Mouse (Mus musculus) right cerebral cortex, postnatal 36 days (tissue): ENCODE results near the gene Angptl8.

Experiments used
- DNase-seq, 2 experiments: peaks; one replicate each; pipeline ENCODE4 v3.0.0; 2022; ENCODE audit warnings: low spot score in 2 of 2, mixed read lengths in 1 of 2

Gene Angptl8

DNA sequence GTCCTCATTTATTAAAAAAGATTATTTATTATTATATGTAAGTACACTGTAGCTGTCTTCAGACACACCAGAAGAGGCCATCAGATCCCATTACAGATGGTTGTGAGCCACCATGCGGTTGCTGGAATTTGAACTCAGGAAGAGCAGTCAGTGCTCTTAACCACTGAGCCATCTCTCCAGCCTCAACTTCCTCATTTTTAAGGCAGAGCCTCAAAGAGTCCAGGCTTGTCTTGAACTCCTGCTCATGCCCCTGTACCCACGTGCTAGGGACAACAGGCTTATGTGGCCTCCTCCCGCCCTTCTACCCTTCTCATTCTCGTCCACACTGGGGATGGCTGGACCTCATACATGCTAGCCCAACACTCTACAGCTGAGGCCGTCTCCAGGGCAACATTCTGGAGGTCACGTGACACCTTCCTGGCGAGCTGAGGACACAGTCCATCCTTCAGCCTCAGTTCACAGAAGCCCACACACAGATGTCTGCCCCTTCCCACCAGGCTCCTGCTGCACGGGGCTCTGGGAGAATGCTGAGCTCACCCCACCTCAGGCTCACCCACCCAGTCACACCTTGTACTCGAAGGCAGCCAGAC lies 18.5 kb upstream of the Angptl8 start:
- no peak for DNase-seq

- no peak for DNase-seq
Measured at GRCm38 (mm10) chr9:21818125-21818524, 17.2 kb upstream of the Angptl8 start.

DNA sequence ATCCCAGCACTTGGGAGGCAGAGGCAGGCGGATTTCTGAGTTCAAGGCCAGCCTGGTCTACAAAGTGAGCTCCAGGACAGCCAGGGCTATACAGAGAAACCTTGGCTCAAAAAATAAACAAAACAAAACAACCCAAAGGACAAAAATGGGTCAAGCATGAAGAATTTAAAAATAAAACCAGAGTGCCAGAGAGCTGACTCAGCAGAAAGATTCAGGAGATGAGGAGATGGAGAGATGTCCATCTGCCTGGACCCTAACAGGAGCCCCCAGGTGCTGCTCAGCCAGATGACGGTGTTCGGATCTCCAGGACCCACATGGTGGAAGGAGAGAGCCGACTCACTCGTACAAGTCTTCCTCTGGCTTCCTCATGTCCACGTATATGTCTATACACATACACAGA lies 16.7 kb upstream of the Angptl8 start:
- DNase-seq = no peak

- DNase-seq = no peak
Measured at GRCm38 (mm10) chr9:21819181-21819729, 16.1 kb upstream of the Angptl8 start.

DNA sequence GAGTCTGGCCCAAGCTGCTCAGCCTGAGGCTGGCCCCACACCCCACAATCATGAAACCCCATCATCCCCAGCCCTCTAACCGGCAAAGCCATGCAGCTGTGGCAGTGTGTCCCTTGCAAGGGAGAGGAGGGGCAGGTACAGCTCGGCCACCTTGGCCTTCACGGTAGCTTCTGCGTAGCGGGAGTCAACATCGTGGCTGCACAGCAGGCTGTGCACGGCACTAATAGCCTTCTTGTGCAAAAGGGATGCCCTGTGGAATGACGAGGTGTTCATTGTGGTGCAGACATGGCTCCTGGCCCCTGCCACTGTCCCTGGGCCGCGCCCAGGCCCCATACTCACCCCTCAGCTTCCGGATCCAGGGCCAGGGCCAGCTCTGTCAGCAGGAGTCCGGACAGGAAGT lies 15.1 kb upstream of the Angptl8 start:
- DNase-seq = no peak

DNA sequence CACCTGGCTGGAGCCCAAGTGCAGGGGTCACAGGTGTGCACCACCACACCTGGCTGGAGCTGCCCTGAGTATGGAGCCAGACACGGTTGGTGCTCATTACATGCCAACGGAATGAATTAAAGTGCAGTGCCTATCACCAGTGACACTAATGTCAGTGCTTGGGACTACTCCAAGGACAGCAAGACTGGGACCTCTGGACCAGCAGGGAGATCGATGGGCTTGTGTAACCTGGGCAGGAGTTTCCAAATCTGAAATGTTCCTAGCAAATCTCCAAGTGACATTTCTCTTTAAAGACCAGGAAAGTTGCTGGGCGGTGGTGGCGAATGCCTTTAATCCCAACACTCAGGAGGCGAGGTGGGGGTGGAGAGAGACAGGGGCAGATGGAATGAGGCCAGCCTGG lies 12.6 kb upstream of the Angptl8 start:
- DNase-seq = no peak

DNA sequence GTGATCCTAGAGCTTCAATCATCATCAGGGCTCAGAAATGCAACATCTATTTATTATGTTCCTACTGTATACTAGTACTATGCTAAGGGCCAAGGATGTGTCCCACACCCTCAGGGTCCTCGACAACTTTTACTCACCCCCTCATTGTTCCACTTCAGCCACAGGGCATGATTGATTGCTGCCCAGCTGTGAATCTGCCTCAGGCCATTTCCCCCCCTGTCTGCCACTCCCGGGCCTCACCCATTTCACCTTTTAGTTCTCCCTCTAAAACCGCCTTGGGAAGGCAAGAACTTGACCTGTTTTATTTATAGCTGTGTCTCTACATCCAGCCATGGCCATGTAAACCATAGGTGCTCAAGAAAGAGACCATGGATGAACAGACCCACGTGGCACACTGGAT lies 11.4 kb upstream of the Angptl8 start:
- no peak for DNase-seq

GRCm38 (mm10) chr9:21824366-21824765 lies 10.9 kb upstream of the Angptl8 start:
- no peak for DNase-seq

- no peak for DNase-seq
Measured at GRCm38 (mm10) chr9:21829834-21830460, 5.4 kb upstream of the Angptl8 start.

DNA sequence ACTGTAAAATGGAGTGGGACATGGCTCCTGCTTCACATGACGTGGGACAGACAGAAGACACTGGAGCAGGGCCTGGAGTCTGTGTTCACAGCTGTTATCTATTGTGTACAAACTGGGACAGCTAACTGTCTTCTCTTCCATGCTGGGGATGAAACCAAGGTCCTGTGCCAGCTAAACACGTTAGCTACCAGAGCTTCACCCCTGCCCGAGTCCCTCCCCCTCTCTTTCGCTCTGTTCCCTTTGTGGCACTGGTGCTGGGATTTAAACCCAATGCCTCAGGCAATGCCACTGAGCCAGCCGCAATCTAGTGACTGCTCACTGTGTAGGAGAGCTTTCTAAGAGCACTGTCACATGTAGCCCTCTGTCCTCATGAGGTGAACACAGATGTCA lies 4.9 kb upstream of the Angptl8 start:
- DNase-seq = no peak

DNA sequence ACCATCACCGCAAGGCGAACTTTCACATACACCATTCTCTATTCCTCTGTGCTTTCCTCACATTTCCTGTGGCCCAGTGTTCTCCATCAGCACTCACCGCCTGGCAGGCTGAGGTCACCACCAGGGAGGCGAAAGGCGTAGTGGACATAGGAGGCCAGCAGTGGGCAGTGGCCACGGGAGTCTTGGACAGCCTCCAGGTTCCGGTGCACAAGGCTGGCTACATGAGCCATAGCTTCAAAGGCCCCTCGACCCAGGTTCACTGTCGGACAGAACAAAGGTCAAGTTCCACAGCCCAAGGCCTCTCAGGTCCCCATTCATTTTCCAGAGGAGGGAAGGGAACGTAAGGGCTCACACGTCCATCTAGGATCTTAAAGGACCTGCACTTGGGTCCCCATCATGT lies 4.4 kb upstream of the Angptl8 start:
- no peak for DNase-seq

- DNase-seq = no peak
Measured at GRCm38 (mm10) chr9:21831558-21832240, 3.6 kb upstream of the Angptl8 start.

GRCm38 (mm10) chr9:21837690-21838089 lies 2.4 kb downstream of the Angptl8 start:
- no peak for DNase-seq

- no peak for DNase-seq
Measured at GRCm38 (mm10) chr9:21840115-21840787, 4.9 kb downstream of the Angptl8 start.

DNA sequence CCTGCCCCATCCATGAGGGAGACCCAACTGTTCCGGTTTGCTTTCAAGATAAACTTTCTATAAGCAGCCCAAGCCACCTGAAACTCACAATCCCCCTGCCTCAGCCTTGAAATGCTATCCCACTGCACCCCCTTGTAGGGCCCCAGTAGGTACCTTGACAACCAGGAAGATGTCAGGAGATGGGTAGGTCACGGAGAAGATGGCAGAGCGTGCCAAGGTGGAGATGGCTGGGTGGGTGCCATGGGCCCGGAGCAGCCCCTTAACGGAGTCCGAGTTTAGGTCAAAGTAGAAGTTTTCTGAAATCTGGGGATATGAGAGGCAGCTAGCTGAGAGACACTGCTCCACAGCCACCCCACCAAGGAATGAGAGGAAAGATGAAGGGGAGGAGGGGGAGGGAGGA lies 6.0 kb downstream of the Angptl8 start:
- DNase-seq = no peak

DNA sequence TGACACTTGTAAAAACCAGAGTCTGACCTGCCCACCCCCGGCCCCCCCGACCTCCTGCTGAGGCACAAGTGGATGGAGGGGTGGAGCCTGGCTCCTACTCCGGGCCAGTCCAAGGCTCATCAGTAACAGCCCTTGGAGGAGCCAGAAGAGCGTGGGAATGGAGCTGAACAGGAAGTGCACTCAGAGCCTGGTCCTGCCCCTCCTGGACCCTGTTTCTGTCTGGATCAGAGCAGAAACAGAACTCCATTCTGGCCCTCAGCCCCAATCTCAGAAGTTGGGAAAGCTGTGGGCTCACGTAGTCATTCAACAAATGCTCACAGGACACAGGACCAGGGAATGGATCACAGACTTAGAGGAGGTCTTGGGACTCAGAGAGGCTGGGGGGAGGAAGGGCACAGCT lies 7.1 kb downstream of the Angptl8 start:
- DNase-seq = no peak

GRCm38 (mm10) chr9:21843086-21843485 lies 7.8 kb downstream of the Angptl8 start:
- DNase-seq = peak; percentile 23 to 34

DNA sequence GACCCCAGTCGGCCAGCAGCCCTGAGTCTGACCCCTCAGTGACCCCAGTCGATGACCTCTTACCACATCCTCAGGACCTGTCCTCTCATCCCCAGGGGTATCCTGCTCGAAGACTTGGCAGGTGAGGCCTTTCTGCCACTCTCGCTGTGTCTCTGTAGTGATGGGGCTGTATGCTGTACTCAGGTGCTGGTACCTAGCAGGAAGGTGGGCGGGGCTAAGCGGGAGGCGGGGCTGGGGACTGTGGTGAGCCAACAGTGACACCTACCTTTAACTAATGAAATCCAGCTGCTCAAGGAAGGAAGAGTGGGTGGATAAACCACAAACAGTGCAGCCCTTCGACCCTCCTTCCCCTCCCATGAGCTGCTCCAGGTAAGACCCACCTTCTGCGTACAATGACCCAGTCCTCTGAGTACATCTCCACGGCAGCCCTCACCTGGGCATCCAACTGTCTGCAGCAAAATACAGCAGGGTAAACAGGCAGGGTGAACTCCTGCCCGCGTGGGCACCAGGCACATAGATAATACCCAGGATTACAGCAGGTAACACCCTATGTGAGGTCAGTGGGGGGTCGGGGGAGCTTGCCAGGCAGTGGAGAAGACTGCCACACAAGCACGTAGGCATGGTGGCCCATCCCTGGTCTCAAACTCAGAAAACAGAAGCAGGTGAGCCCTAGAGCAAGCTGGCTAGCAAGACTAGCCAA lies 10.2 kb downstream of the Angptl8 start:
- DNase-seq = no peak

GRCm38 (mm10) chr9:21846755-21847341 lies 11.5 kb downstream of the Angptl8 start:
- DNase-seq = no peak

DNA sequence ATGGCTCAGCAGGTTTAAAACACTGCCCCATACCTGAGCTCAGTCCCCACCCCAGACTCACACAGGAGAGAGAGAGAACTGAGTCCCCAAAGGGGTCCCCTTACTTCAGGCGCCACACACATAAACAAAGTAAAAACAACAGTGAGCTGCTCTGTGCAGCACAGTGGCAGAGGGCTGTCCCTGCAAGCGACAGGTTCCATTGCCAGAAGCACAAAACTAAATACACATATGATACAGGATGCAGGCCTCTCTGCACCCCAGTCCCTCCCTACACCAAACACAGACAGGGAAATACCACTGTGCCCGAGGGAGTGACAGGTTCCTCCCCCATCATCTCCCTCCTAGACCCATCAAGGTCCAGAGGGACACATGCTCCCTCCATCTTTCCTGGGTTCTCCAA lies 12.1 kb downstream of the Angptl8 start:
- DNase-seq = no peak

- DNase-seq = no peak
Measured at GRCm38 (mm10) chr9:21847926-21848325, 12.6 kb downstream of the Angptl8 start.
